Mouse (Mus musculus): ENCODE measurements at regions not wholly inside any gene's neighbourhood (a gene's known extent, or its start where the extent isn't known, plus 50 kb on each side); places are given as distances from the start of the nearest gene placed in this dataset.

GRCm38 (mm10) chr14:60439106-60439505 is 66.0 kb downstream of the Amer2 start:
- ChIA-PET POLR2A (no interaction called here), CTCF (no interaction called here)

- CTCF ChIA-PET, result interaction anchor here in 1 of 4 experiments (0.6 kb wide), 1 partner anchor 853 kb away, joined by 5 read pairs; no protein-coding TSS in a partner anchor
- POLR2A ChIA-PET, result no interaction called here
Observed at GRCm38 (mm10) chr14:60443821-60444551, 70.9 kb downstream of the Amer2 start.

GRCm38 (mm10) chr14:60444552-60444937 is 71.5 kb downstream of the Amer2 start:
- CTCF ChIA-PET, result interaction anchor here in 1 of 4 experiments (0.6 kb wide), 1 partner anchor 853 kb away, joined by 5 read pairs; no protein-coding TSS in a partner anchor
- POLR2A ChIA-PET, result no interaction called here

- POLR2A ChIA-PET, result no interaction called here
- CTCF ChIA-PET, result interaction anchor here in 1 of 4 experiments (0.6 kb wide), 1 partner anchor 575 kb away, joined by 3 read pairs; no protein-coding TSS in a partner anchor
Observed at GRCm38 (mm10) chr14:60446037-60446436, 73.0 kb downstream of the Amer2 start.

GRCm38 (mm10) chr14:60451216-60451615 is 78.2 kb downstream of the Amer2 start:
- CTCF ChIA-PET, result interaction anchor here in 3 of 4 experiments (0.6 to 1.6 kb wide), 5 partner anchors 23 to 312 kb away, joined by 3 to 9 read pairs (median 3); no protein-coding TSS in a partner anchor
- POLR2A ChIA-PET, result interaction anchor here in 1 of 4 experiments (0.6 kb wide), 1 partner anchor 530 kb away, joined by 6 read pairs; no protein-coding TSS in a partner anchor

- CTCF ChIA-PET, result interaction anchor here (0.6 to 1.6 kb wide), 15 partner anchors 24 to 839 kb away, joined by 3 to 9 read pairs (median 3); partner anchors contain the start of genes Mipep (in 1 of the 4) and Mtmr6 (in 1 of the 4)
- POLR2A ChIA-PET, result interaction anchor here in 1 of 4 experiments (0.7 kb wide), 1 partner anchor 19 kb away, joined by 3 read pairs; no protein-coding TSS in a partner anchor
Observed at GRCm38 (mm10) chr14:60451684-60452083, 78.6 kb downstream of the Amer2 start.

GRCm38 (mm10) chr14:60456767-60457166 is 83.7 kb downstream of the Amer2 start:
- ChIA-PET POLR2A (no interaction called here), CTCF (no interaction called here)

- POLR2A ChIA-PET, result interaction anchor here in 2 of 4 experiments (0.7 to 1.5 kb wide), 2 partner anchors 25 to 64 kb away, joined by 3 to 4 read pairs; no protein-coding TSS in a partner anchor
- CTCF ChIA-PET, result interaction anchor here in 1 of 4 experiments (1.9 kb wide), 1 partner anchor 34 kb away, joined by 4 read pairs; no protein-coding TSS in a partner anchor
Observed at GRCm38 (mm10) chr14:60484996-60485888, 112.2 kb downstream of the Amer2 start.

GRCm38 (mm10) chr14:60485889-60486274 is 112.8 kb downstream of the Amer2 start:
- ChIA-PET POLR2A (interaction anchor here in 3 of 4 experiments (0.6 to 1.5 kb wide), 3 partner anchors 26 to 284 kb away, joined by 3 to 4 read pairs (median 4); no protein-coding TSS in a partner anchor), CTCF (interaction anchor here in 2 of 4 experiments (0.6 to 1.9 kb wide), 2 partner anchors 34 to 278 kb away, joined by 3 to 4 read pairs; no protein-coding TSS in a partner anchor)

- ChIA-PET POLR2A (interaction anchor here in 3 of 4 experiments (0.6 to 1.5 kb wide), 4 partner anchors 17 to 284 kb away, joined by 3 to 5 read pairs (median 4); no protein-coding TSS in a partner anchor), CTCF (interaction anchor here in 3 of 4 experiments (0.6 to 1.9 kb wide), 3 partner anchors 35 to 278 kb away, joined by 3 to 4 read pairs (median 3); no protein-coding TSS in a partner anchor)
Observed at GRCm38 (mm10) chr14:60486278-60486935, 113.3 kb downstream of the Amer2 start.

GRCm38 (mm10) chr14:60489111-60489510 is 116.1 kb downstream of the Amer2 start:
- CTCF ChIA-PET, result no interaction called here
- POLR2A ChIA-PET, result interaction anchor here in 1 of 4 experiments (0.7 to 0.9 kb wide), 2 partner anchors 198 to 239 kb away, joined by 3 to 8 read pairs; no protein-coding TSS in a partner anchor

GRCm38 (mm10) chr14:60490886-60491285 is 117.8 kb downstream of the Amer2 start:
- CTCF ChIA-PET, result no interaction called here
- POLR2A ChIA-PET, result no interaction called here

GRCm38 (mm10) chr14:60495441-60495840 is 122.4 kb downstream of the Amer2 start:
- CTCF ChIA-PET, result no interaction called here

GRCm38 (mm10) chr14:60502552-60502951 is 129.5 kb downstream of the Amer2 start:
- ChIA-PET POLR2A (no interaction called here), CTCF (interaction anchor here in 3 of 4 experiments (0.7 to 2.3 kb wide), 3 partner anchors 11 kb away, joined by 4 to 14 read pairs (median 6); no protein-coding TSS in a partner anchor)

More at GRCm38 (mm10) chr14:60495441-60495840, 122.4 kb downstream of the Amer2 start:
- POLR2A ChIA-PET, result no interaction called here

GRCm38 (mm10) chr14:60505066-60505465 is 128.7 kb upstream of the Spata13 start:
- CTCF ChIA-PET, result interaction anchor here in 3 of 4 experiments (0.9 to 1.9 kb wide), 4 partner anchors 8 to 10 kb away, joined by 3 to 9 read pairs (median 8); no protein-coding TSS in a partner anchor
- POLR2A ChIA-PET, result interaction anchor here in 2 of 4 experiments (0.6 to 1.3 kb wide), 3 partner anchors 130 to 264 kb away, joined by 3 read pairs; no protein-coding TSS in a partner anchor

- CTCF ChIA-PET, result interaction anchor here in 2 of 4 experiments (0.5 to 0.7 kb wide), 3 partner anchors 13 to 54 kb away, joined by 3 read pairs; no protein-coding TSS in a partner anchor
- POLR2A ChIA-PET, result interaction anchor here in 1 of 4 experiments (1.3 kb wide), 1 partner anchor 132 kb away, joined by 3 read pairs; no protein-coding TSS in a partner anchor
Observed at GRCm38 (mm10) chr14:60506296-60506695, 127.5 kb upstream of the Spata13 start.

GRCm38 (mm10) chr14:60513560-60513959 is 120.2 kb upstream of the Spata13 start:
- ChIA-PET POLR2A (interaction anchor here in 2 of 4 experiments (0.9 to 2.2 kb wide), 4 partner anchors 248 to 277 kb away, joined by 3 to 4 read pairs (median 3); partner anchors contain the start of gene Mtmr6 (in 1 of the 2)), CTCF (interaction anchor here (0.5 to 4.3 kb wide), 60 partner anchors 8 to 781 kb away, joined by 3 to 31 read pairs (median 4); partner anchors contain the start of gene Mipep (in 2 of the 4))

Measured in embryonic stem cell, embryonic (primary cell).